Mouse (Mus musculus) c-Kit-negative CD71-positive TER-119-positive erythroid progenitor cells, embryonic 14.5 days (primary cell): ENCODE data around the gene Hnrnpa3.

Experiments used
- DNase-seq: peaks from one replicate; pipeline ENCODE4 v3.0.0-alpha.2; 2013; ENCODE audit warnings: low read depth, low spot score

The Hnrnpa3 gene

GRCm38 (mm10) chr2:75703375-75704181, 44.5 kb downstream of the Hnrnpa3 start:
- peak; percentile 79 for DNase-seq

GRCm38 (mm10) chr2:75704234-75705161, 45.4 kb downstream of the Hnrnpa3 start, which contains the start of gene Nfe2l2:
Gene Nfe2l2, minus strand, starts transcription at chr2:75704641.
- DNase-seq, result peak; percentile 94

GRCm38 (mm10) chr2:75705162-75705752, 46.2 kb downstream of the Hnrnpa3 start:
- no peak for DNase-seq

- no peak for DNase-seq
Observed at GRCm38 (mm10) chr2:75706435-75706834, 47.4 kb downstream of the Hnrnpa3 start.

- DNase-seq, result no peak
Observed at GRCm38 (mm10) chr2:75707420-75707819, 48.4 kb downstream of the Hnrnpa3 start.

- DNase-seq, result no peak
Observed at GRCm38 (mm10) chr2:75713083-75713482, 54.0 kb downstream of the Hnrnpa3 start.

GRCm38 (mm10) chr2:75714766-75715165, 55.7 kb downstream of the Hnrnpa3 start:
- no peak for DNase-seq

- DNase-seq, result no peak
Observed at GRCm38 (mm10) chr2:75716046-75717016, 57.3 kb downstream of the Hnrnpa3 start.
